In the genomic region with DNA sequence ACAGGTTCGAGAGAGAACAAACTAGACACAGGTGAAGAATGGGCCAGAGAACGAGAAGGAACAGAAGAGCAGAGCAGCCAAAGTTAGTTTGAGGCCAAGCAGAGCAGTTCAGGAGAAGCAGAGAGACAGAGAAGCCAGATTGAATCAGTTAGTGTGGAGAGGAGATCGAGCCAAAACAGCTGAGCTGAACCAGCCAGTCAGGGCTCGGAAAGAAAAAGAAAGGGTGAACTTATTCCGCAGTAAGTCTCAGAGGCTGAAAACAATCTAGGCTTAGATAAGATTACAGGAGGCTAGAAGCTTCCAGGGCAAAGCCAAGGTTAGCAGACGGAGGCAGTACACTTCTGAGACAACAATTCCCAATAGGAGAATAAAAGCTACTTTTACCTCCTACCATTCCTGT, we compare ENCODE assay signal across 11 mouse cellular contexts. TPM values are rescaled to one million over a fixed set of nuclear protein-coding genes. Genes with fewer than 3 reads are reported as not detected.
DNase-seq lines count a peak whose midpoint lies in the region; ATAC-seq lines count a peak whose summit lies in the region.
"Had no signal": no experiment of that assay in that cellular context is flagged by ENCODE, and none has a peak within 500 bp of the region (broad histone marks: within the 10 kb centered on the region; RNA-seq: fewer than 3 reads in every experiment).

No protein-coding gene starts in this region.

- H3K4me3 ChIP-seq in liver, embryonic 16.5 days (ENCODE audit: low read depth, low read length), result no peak overlapping the region
- H3K4me3 ChIP-seq: limb, embryonic 13.5 days; midbrain, embryonic 15.5 days had no signal

- H3K9me3 ChIP-seq in liver, embryonic 16.5 days (replicated peaks; ENCODE audit: control insufficient read depth, low read length), result no peaks in the 10 kb centered on the region
- H3K9me3 ChIP-seq: limb, embryonic 13.5 days; midbrain, embryonic 15.5 days had no signal

- intact Hi-C loops in left cerebral cortex, postnatal 14 days (cut with DNase I), result no loop called here

- peak overlapping the region; percentile 8; the same call in 1 of the 2 replicates for H3K9ac ChIP-seq in liver, embryonic 16.5 days (ENCODE audit: low read depth, low read length)
- H3K9ac ChIP-seq: limb, embryonic 13.5 days; midbrain, embryonic 15.5 days had no signal

- WGBS in liver, embryonic 16.5 days (ENCODE audit: insufficient replicate concordance), result 26% methylated on average over 6 of the region's 6 CpGs

- peaks cover 18% of the 10 kb centered on the region for H3K4me1 ChIP-seq in liver, embryonic 16.5 days (ENCODE audit: control insufficient read depth, low read depth, low read length)
- H3K4me1 ChIP-seq: limb, embryonic 13.5 days; midbrain, embryonic 15.5 days had no signal

- peak overlapping the region; percentile 24 for H3K4me2 ChIP-seq in liver, embryonic 16.5 days (ENCODE audit: low read depth, low read length)
- H3K4me2 ChIP-seq: limb, embryonic 13.5 days; midbrain, embryonic 15.5 days had no signal

- H3K27me3 ChIP-seq in liver, embryonic 16.5 days (ENCODE audit: control insufficient read depth, insufficient read depth, low read depth, low read length), result no peaks in the 10 kb centered on the region
- H3K27me3 ChIP-seq: limb, embryonic 13.5 days; midbrain, embryonic 15.5 days had no signal

- peak; percentile 17 for DNase-seq in kidney, adult 18-20 months
- DNase-seq in kidney, postnatal 36 days, result no peak
- DNase-seq in NIH3T3 (ENCODE audit: low read depth), result peak; percentile 15
- no peak for DNase-seq in frontal cortex, postnatal 36 days (ENCODE audit: low spot score in 2 of 2)
- no peak for DNase-seq in left cerebral cortex, postnatal 14 days (ENCODE audit: low spot score in 2 of 2)
- DNase-seq: kidney, postnatal 10 days had no signal

- peaks cover 11% of the 10 kb centered on the region for H3K36me3 ChIP-seq in liver, embryonic 16.5 days (ENCODE audit: control insufficient read depth, insufficient read depth)
- H3K36me3 ChIP-seq: midbrain, embryonic 15.5 days had no signal

- peak overlapping the region; percentile 88 for H3K27ac ChIP-seq in liver, embryonic 16.5 days (ENCODE audit: low read length)
- H3K27ac ChIP-seq: limb, embryonic 13.5 days; midbrain, embryonic 15.5 days had no signal

- ATAC-seq in erythroblast, adult 5-6 weeks (replicated peaks; ENCODE audit: low FRiP score, poor library complexity, severe bottlenecking), result peak; percentile 64
- peak; percentile 67 for ATAC-seq in liver, embryonic 16.5 days (ENCODE audit: low read depth)
- ATAC-seq: midbrain, embryonic 15.5 days had no signal

RNA-seq across cellular contexts. Expression of a gene that starts 21.9 kb away (rescaled TPM):
- 20.3 and 29.2 TPM in 2 replicates for total RNA-seq in erythroblast, adult 5-6 weeks (2015; ENCODE audit: low replicate concordance)
- 50.7 and 68.1 TPM in 2 replicates for total RNA-seq in erythroblast, adult 5-6 weeks (2017; ENCODE audit: low replicate concordance)
- polyA plus RNA-seq in liver, embryonic 16.5 days (2015; fragmentation: Nextera tagmentation; extraction: Ambion mirVana), result 42.3 and 47.7 TPM in 2 replicates
- total RNA-seq in left cerebral cortex, postnatal 14 days (2021), result 10 to 100 TPM in 1 of 2 experiments, 1 to 10 TPM in 1; 9.5 to 10.5 TPM

RNA-seq across cellular contexts. Expression of a gene that starts 36.4 kb away (rescaled TPM):
- 231 and 242 TPM in 2 replicates for total RNA-seq in erythroblast, adult 5-6 weeks (2015; ENCODE audit: low replicate concordance)
- 56.2 and 119 TPM in 2 replicates for total RNA-seq in erythroblast, adult 5-6 weeks (2017; ENCODE audit: low replicate concordance)
- 142 and 161 TPM in 2 replicates for polyA plus RNA-seq in liver, embryonic 16.5 days (2015; fragmentation: Nextera tagmentation; extraction: Ambion mirVana)
- total RNA-seq in left cerebral cortex, postnatal 14 days (2021), result 100 to 1,000 TPM; 204 to 214 TPM

RNA-seq across cellular contexts. Expression of a gene that starts 37.8 kb away (rescaled TPM):
- not detected in 2 replicates for total RNA-seq in erythroblast, adult 5-6 weeks (2015; ENCODE audit: low replicate concordance)
- not detected in 2 replicates for total RNA-seq in erythroblast, adult 5-6 weeks (2017; ENCODE audit: low replicate concordance)
- not detected in 2 replicates for polyA plus RNA-seq in liver, embryonic 16.5 days (2015; fragmentation: Nextera tagmentation; extraction: Ambion mirVana)
- not detected for total RNA-seq in left cerebral cortex, postnatal 14 days (2021)
- total RNA-seq: gastrocnemius, adult 18-20 months had no signal
- polyA plus RNA-seq: limb, embryonic 13.5 days; midbrain, embryonic 15.5 days had no signal

Comparison
In these comparisons a context has a peak if more than half of its experiments do, and no peak if none do; other contexts are left out.
1. DNase-seq: peak in kidney, adult 18-20 months (single experiment) and NIH3T3 (single experiment); none in kidney, postnatal 36 days (0 of 2), frontal cortex, postnatal 36 days (0 of 2) and left cerebral cortex, postnatal 14 days (0 of 2).